Mouse (Mus musculus): ENCODE data around the gene Supt7l. TPM values are rescaled to one million over a fixed set of nuclear protein-coding genes. Genes with fewer than 3 reads are reported as not detected.

Supt7l gene
- total and polyA plus RNA-seq, 3 experiments, result 13.1 to 32.4 (median 30.0) TPM

DNA sequence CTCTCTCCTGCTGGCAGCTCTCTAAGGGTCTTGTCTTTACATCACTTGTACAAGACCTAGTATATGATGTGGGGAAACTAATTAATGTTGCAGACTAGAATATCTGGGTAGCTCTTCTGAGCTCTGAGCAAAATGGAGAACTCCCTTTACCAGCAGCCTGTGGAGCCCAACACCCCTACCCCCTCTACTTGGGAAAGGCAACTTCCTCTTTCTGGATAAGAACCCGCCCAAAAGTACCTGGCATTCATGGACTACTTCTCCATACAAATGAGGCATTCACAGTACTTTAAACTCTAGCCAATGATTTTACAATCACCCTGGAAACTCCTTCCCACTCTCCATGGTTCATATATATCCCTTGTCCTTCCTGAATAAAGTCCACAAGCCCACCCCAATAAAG, 15.1 kb downstream of the Supt7l start:
- DNase-seq (ENCODE audit: low spot score) (peak; percentile 82), ATAC-seq (ENCODE audit: extremely low read depth, insufficient number of reproducible peaks, low FRiP score, poor library complexity, severe bottlenecking) (0 out of 2 replicates have a peak, but pooled peaks have one; percentile 28)
- H3K4me1 ChIP-seq (ENCODE audit: insufficient read depth, low read depth, low read length), result peaks cover 29% of the 10 kb centered on the region
- H3K9me3 ChIP-seq (replicated peaks), result no peaks in the 10 kb centered on the region
- H3K4me3 ChIP-seq (ENCODE audit: low read depth, low read length), result no peak overlapping the region
- H3K36me3 ChIP-seq (replicated peaks), result peaks cover 95% of the 10 kb centered on the region
- TF ChIP-seq CTCF (IDR thresholded peaks at IDR 0.05; ENCODE audit: low read depth, low read length) (no peak), POLR2AphosphoS5 (IDR thresholded peaks at IDR 0.05; ENCODE audit: insufficient replicate concordance, low read depth, low read length) (no peak), GATA2 (IDR thresholded peaks at IDR 0.05; ENCODE audit: borderline replicate concordance, low read depth, low read length) (no peak), GATA1 (IDR thresholded peaks at IDR 0.05; ENCODE audit: borderline replicate concordance, low read length) (no peak), TAL1 (conservative IDR thresholded peaks at IDR 0.05; ENCODE audit: low read depth, low read length) (no peak)
- H3K27me3 ChIP-seq (ENCODE audit: insufficient read depth, low read length), result no peaks in the 10 kb centered on the region

DNA sequence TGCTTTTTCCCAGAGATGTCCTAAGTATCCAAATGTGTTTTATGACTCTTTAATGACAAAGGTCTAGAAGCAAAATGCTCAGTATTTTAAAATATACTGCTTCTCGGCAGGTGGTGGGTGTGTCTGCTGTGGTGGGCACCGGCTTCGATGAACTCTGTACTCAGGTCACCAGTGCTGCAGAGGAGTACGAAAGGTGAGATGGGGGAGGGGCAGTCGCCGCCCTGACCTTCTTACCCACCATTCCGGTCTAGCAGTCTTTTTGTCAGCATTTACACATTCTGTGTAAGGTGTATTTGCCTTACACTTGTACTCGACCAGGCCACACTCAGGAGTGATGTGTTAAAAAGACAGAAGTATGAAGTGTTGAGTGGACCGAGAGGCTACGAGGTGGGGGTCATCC, 22.8 kb downstream of the Supt7l start:
- no peak for TF ChIP-seq GATA2 (IDR thresholded peaks at IDR 0.05; ENCODE audit: borderline replicate concordance, low read depth, low read length)
- TF ChIP-seq GATA1 (IDR thresholded peaks at IDR 0.05; ENCODE audit: borderline replicate concordance, low read length), result no peak
- TF ChIP-seq POLR2AphosphoS5 (IDR thresholded peaks at IDR 0.05; ENCODE audit: insufficient replicate concordance, low read depth, low read length), result no peak
- no peak for TF ChIP-seq CTCF (IDR thresholded peaks at IDR 0.05; ENCODE audit: low read depth, low read length)
- no peak for TF ChIP-seq TAL1 (conservative IDR thresholded peaks at IDR 0.05; ENCODE audit: low read depth, low read length)
- Histone ChIP-seq H3K4me1 (ENCODE audit: insufficient read depth, low read depth, low read length) (no peaks in the 10 kb centered on the region), H3K27me3 (ENCODE audit: insufficient read depth, low read length) (no peaks in the 10 kb centered on the region), H3K9me3 (replicated peaks) (no peaks in the 10 kb centered on the region), H3K36me3 (replicated peaks) (peaks cover 93% of the 10 kb centered on the region), H3K4me3 (ENCODE audit: low read depth, low read length) (no peak overlapping the region)
- ATAC-seq (ENCODE audit: extremely low read depth, insufficient number of reproducible peaks, low FRiP score, poor library complexity, severe bottlenecking) (no peak), DNase-seq (ENCODE audit: low spot score) (no peak)

DNA sequence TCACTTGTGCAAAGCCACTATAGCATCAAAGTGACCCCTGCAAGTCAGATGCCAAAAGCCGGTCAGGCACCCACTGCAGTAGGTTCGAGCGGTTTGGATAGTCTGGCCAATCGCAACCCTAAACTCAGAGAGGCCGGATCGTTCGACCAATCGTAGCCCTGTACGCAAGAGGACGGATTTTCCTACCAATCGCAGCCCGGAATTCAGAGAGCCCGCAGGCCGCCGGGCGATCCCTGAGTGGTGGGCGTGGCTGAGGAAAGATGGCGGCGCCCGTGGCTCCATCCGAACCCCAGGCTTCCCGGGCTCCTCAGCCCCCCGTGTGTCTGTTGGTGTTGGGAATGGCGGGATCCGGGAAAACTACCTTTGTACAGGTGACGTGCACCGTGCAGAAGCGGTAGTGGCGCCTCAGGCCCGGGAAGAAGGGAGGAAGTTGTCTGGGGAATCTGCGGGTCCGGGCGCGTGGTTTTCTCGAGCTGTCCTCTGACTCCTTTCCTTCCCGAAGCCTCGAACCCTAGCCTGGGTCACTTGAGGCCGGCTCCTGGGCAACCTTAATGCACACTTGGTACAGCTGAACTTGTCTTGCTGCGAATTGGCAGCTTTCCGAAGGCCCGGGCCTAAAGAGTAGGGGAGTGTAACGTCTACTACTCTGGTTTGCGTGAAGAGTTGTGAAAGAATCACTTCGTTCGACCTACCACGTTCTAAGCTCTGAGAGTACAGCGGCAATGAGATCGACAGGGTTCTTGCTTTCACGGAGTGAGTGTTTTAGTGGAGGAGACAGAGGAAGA, 32.9 kb downstream of the Supt7l start, which contains the start of gene Gpn1:
Gpn1 (plus strand) TSS at position 229 of the 785 bp plus-strand sequence.
- DNase-seq (ENCODE audit: low spot score), result peak; percentile 100
- Histone ChIP-seq H3K9me3 (replicated peaks) (0 out of 2 replicates have a peak, but pooled peaks cover 3% of the 10 kb centered on the region), H3K4me3 (ENCODE audit: low read depth, low read length) (peak within 1 kb of the TSS; percentile 85), H3K4me1 (ENCODE audit: insufficient read depth, low read depth, low read length) (peaks cover 24% of the 10 kb centered on the region), H3K27me3 (ENCODE audit: insufficient read depth, low read length) (peaks cover 14% of the 10 kb centered on the region), H3K36me3 (replicated peaks) (peaks cover 38% of the 10 kb centered on the region)
- ATAC-seq (ENCODE audit: extremely low read depth, insufficient number of reproducible peaks, low FRiP score, poor library complexity, severe bottlenecking), result peak; percentile 100
- TF ChIP-seq GATA2 (IDR thresholded peaks at IDR 0.05; ENCODE audit: borderline replicate concordance, low read depth, low read length), result no peak
- no peak for TF ChIP-seq GATA1 (IDR thresholded peaks at IDR 0.05; ENCODE audit: borderline replicate concordance, low read length)
- TF ChIP-seq POLR2AphosphoS5 (IDR thresholded peaks at IDR 0.05; ENCODE audit: insufficient replicate concordance, low read depth, low read length), result no peak
- no peak for TF ChIP-seq CTCF (IDR thresholded peaks at IDR 0.05; ENCODE audit: low read depth, low read length)
- TF ChIP-seq TAL1 (conservative IDR thresholded peaks at IDR 0.05; ENCODE audit: low read depth, low read length), result no peak

DNA sequence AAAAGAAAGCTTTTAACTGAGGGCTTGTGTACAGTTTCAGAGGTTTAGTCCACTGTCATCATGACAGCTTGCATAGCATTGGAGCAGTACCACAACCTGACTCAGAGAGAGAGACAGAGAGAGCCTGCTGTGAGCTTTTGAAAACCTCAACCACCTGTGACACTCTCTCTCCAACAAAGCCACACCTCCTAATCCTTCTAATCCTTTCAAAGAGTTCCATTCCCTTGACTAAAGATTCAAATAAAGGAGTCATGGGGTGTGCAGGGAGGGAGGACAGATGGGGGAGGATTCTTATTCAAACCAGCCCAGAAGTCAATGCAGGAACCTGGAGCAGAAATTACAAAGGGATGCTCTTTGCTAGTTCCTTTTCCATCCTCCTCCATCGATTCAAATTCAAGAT, 35.6 kb downstream of the Supt7l start:
- ATAC-seq (ENCODE audit: extremely low read depth, insufficient number of reproducible peaks, low FRiP score, poor library complexity, severe bottlenecking), result no peak
- Histone ChIP-seq H3K9me3 (replicated peaks) (0 out of 2 replicates have a peak, but pooled peaks cover 3% of the 10 kb centered on the region), H3K4me1 (ENCODE audit: insufficient read depth, low read depth, low read length) (peaks cover 19% of the 10 kb centered on the region), H3K36me3 (replicated peaks) (peaks cover 12% of the 10 kb centered on the region), H3K27me3 (ENCODE audit: insufficient read depth, low read length) (peaks cover 17% of the 10 kb centered on the region), H3K4me3 (ENCODE audit: low read depth, low read length) (no peak overlapping the region)
- no peak for DNase-seq (ENCODE audit: low spot score)
- no peak for TF ChIP-seq GATA1 (IDR thresholded peaks at IDR 0.05; ENCODE audit: borderline replicate concordance, low read length)
- TF ChIP-seq CTCF (IDR thresholded peaks at IDR 0.05; ENCODE audit: low read depth, low read length), result no peak
- no peak for TF ChIP-seq TAL1 (conservative IDR thresholded peaks at IDR 0.05; ENCODE audit: low read depth, low read length)

DNA sequence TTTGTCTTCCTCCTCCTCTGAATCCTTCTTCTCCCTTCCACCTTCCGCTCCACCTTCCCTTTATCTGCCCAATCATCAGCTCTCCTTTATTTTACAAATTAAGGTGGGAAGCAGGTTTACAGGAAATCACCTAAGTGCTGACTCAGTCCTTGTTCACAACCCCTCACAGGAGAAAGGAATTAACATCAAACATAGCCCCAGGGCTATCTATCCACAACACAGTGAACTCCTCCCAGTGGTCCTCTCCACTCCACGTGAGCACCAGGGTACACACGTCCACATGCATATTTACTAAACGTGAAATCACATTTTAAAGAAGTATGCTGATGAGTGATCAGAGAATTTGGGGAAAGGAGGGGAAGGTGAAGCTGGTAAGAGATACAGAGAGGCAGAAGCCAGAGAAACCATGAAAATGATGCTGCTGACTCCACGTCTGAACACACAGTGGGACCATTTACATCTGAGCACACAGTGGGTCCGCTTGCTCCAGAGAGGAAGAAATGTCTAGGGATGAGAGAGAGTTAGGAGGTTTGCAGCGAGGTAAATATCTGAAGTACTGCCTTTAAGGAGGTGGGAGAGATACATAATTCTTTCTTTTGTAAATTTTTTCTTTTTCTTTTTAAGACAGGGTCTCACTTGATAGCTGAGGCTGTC, 38.4 kb downstream of the Supt7l start:
- no peak overlapping the region for H3K4me3 ChIP-seq (ENCODE audit: low read depth, low read length)
- H3K27me3 ChIP-seq (ENCODE audit: insufficient read depth, low read length), result peaks cover 17% of the 10 kb centered on the region
- DNase-seq (ENCODE audit: low spot score), result no peak
- no peak for TF ChIP-seq POLR2AphosphoS5 (IDR thresholded peaks at IDR 0.05; ENCODE audit: insufficient replicate concordance, low read depth, low read length)
- TF ChIP-seq CTCF (IDR thresholded peaks at IDR 0.05; ENCODE audit: low read depth, low read length), result no peak
- no peak for TF ChIP-seq GATA1 (IDR thresholded peaks at IDR 0.05; ENCODE audit: borderline replicate concordance, low read length)
- TF ChIP-seq GATA2 (IDR thresholded peaks at IDR 0.05; ENCODE audit: borderline replicate concordance, low read depth, low read length), result no peak
- TF ChIP-seq TAL1 (conservative IDR thresholded peaks at IDR 0.05; ENCODE audit: low read depth, low read length), result no peak
- no peaks in the 10 kb centered on the region for H3K9me3 ChIP-seq (replicated peaks)
- ATAC-seq (ENCODE audit: extremely low read depth, insufficient number of reproducible peaks, low FRiP score, poor library complexity, severe bottlenecking), result no peak
- H3K4me1 ChIP-seq (ENCODE audit: insufficient read depth, low read depth, low read length), result peaks cover 5% of the 10 kb centered on the region
- peaks cover 18% of the 10 kb centered on the region for H3K36me3 ChIP-seq (replicated peaks)

DNA sequence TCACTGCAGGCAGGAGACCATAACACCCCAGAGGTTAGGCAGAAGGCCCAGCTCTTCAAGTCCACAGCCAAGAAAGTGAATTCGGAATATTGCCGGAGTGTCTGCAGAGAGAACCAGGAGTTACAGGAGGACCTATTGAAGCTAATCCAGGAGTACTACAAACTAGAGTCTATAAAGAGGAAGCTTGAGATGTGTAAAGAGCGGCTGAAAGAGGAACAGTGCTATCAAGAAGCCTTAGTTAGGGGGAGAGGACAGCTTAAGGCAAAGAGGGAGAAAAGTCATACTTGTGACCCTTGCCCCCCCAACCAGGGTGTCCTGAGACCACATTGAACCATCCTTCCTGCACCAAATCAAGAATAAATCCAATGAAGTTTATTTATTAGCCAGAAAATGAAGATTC, 39.7 kb downstream of the Supt7l start:
- DNase-seq (ENCODE audit: low spot score) (no peak), ATAC-seq (ENCODE audit: extremely low read depth, insufficient number of reproducible peaks, low FRiP score, poor library complexity, severe bottlenecking) (no peak)
- H3K36me3 ChIP-seq (replicated peaks), result peaks cover 24% of the 10 kb centered on the region
- TF ChIP-seq CTCF (IDR thresholded peaks at IDR 0.05; ENCODE audit: low read depth, low read length), result no peak
- H3K27me3 ChIP-seq (ENCODE audit: insufficient read depth, low read length), result peaks cover 17% of the 10 kb centered on the region
- no peak overlapping the region for H3K4me3 ChIP-seq (ENCODE audit: low read depth, low read length)
- H3K9me3 ChIP-seq (replicated peaks), result no peaks in the 10 kb centered on the region
- no peaks in the 10 kb centered on the region for H3K4me1 ChIP-seq (ENCODE audit: insufficient read depth, low read depth, low read length)

Data from G1E (cell line).